Mouse (Mus musculus) midbrain, embryonic 16.5 days (tissue): ENCODE measurements at regions not wholly inside any gene's neighbourhood (a gene's known extent, or its start where the extent isn't known, plus 50 kb on each side); places are given as distances from the start of the nearest gene placed in this dataset.

Source experiments
- ATAC-seq: fragments of 200-750 bp; cut with Nextera tagmentation; 2 replicates; pipeline ENCODE4 v1.8.0; 2017; ENCODE audit warnings: moderate TSS enrichment
- H3K27ac ChIP-seq: fragments of 300-500 bp; sonication (generic); 2 replicates; pipeline ENCODE4 v1.5.1; 2014; ENCODE audit warnings: mild to moderate bottlenecking, low read length, mixed read lengths
- H3K27me3 ChIP-seq: fragments of 300-500 bp; sonication (generic); 2 replicates; pipeline ENCODE4 v1.6.1; 2014; ENCODE audit warnings: low read depth, low read length, mixed read lengths; ENCODE audit not compliant: control insufficient read depth, insufficient read depth
- H3K36me3 ChIP-seq: fragments of 300-500 bp; sonication (generic); 2 replicates; pipeline ENCODE4 v1.6.1; 2014; ENCODE audit warnings: mild to moderate bottlenecking, low read length, moderate library complexity, mixed read lengths; ENCODE audit not compliant: control insufficient read depth, insufficient read depth
- H3K4me1 ChIP-seq: fragments of 300-500 bp; sonication (generic); 2 replicates; pipeline ENCODE4 v1.6.1; 2014; ENCODE audit warnings: mild to moderate bottlenecking, low read length, mixed read lengths; ENCODE audit not compliant: control insufficient read depth, insufficient read depth
- H3K4me2 ChIP-seq: fragments of 300-500 bp; sonication (generic); 2 replicates; pipeline ENCODE4 v1.6.1; 2014; ENCODE audit warnings: mild to moderate bottlenecking, low read length, mixed read lengths
- H3K4me3 ChIP-seq: fragments of 300-500 bp; sonication (generic); 2 replicates; pipeline ENCODE4 v1.5.1; 2014; ENCODE audit warnings: low read depth, mild to moderate bottlenecking, low read length, moderate library complexity, mixed read lengths
- H3K9ac ChIP-seq: fragments of 300-500 bp; sonication (generic); 2 replicates; pipeline ENCODE4 v1.6.1; 2014; ENCODE audit warnings: low read depth, low read length, mixed read lengths
- H3K9me3 ChIP-seq: fragments of 300-500 bp; sonication (generic); replicated peaks from 2 replicates; pipeline ENCODE4 v1.6.1; 2014; ENCODE audit warnings: mild to moderate bottlenecking, low read length, mixed read lengths; ENCODE audit not compliant: control insufficient read depth, poor library complexity, severe bottlenecking
- WGBS: fragments of 180-500 bp; shearing (Covaris S2); extraction: QIAGEN DNeasy Blood & Tissue Kit; methylation state at CpG from one replicate; pipeline ENCODE4 v1.1.7; 2014; 5-methylcytosine and 5-hydroxymethylcytosine counted together

DNA sequence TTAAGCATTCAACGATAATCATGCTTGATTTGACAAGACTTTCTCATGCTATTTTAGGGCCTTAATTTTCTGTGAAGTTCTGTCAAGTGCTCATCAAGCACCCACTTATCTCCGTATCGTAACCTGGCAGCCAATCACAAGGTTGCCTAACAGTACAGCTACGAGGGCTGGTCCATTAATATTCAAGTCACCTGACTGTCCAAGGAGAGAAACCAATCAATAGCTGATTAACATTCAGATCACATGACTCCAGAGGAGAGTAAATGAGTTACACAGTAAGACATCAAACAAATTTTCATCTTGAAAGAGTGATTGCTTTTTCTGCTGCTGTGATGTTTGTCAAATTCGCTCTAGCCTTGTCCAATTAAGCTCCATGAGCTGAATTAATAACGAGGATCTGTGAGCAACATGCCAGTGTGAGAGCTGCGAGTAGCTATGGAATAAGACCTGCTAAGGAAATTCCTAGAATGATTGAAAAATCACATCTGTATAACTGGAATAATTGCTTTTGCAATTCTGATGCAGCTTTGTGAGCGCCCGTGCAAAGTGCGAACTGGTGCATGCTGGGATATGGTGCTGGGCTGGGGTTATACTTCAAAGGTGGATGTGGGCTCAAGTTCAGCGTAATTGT lies 181.9 kb upstream of the Tle1 start:
- Histone ChIP-seq H3K4me3 (peak overlapping the region; percentile 23), H3K9ac (no peak overlapping the region), H3K36me3 (no peaks in the 10 kb centered on the region)

DNA sequence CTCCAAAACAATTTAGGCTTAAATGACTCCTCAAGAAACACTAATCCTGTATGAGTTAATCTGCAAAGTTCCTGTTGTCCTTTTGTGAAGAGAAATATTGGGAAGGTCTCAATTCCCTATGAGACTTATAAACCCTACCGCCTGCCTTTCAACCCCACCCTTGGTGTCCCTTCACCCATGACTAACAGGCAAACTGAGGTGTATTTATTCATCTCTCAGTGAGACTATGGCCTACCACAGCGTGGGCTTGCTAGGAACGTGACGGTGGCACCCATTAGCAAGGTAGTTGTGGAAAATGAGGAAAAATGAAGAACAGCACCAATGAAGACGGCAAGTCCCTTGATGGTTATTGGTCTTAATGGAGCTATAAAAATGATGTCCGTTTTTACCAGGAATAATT lies 181.0 kb upstream of the Tle1 start:
- H3K4me3 ChIP-seq = no peak overlapping the region
- no peaks in the 10 kb centered on the region for H3K27me3 ChIP-seq
- H3K27ac ChIP-seq = no peak overlapping the region
- no peak for ATAC-seq
- no peak overlapping the region for H3K4me2 ChIP-seq
- H3K36me3 ChIP-seq = no peaks in the 10 kb centered on the region
- 30% methylated on average over 6 of the region's 6 CpGs for WGBS
- H3K9me3 ChIP-seq = no peaks in the 10 kb centered on the region
- peaks cover 30% of the 10 kb centered on the region for H3K4me1 ChIP-seq
- H3K9ac ChIP-seq = no peak overlapping the region

More for the DNA sequence above, 181.9 kb upstream of the Tle1 start:
- no peaks in the 10 kb centered on the region for H3K9me3 ChIP-seq
- peak overlapping the region; percentile 18; the same call in 1 of the 2 replicates for H3K27ac ChIP-seq
- ATAC-seq = peak; percentile 77
- H3K4me1 ChIP-seq = peaks cover 30% of the 10 kb centered on the region
- no peaks in the 10 kb centered on the region for H3K27me3 ChIP-seq
- WGBS = 17% methylated on average over 11 of the region's 11 CpGs
- peak overlapping the region; percentile 47 for H3K4me2 ChIP-seq

DNA sequence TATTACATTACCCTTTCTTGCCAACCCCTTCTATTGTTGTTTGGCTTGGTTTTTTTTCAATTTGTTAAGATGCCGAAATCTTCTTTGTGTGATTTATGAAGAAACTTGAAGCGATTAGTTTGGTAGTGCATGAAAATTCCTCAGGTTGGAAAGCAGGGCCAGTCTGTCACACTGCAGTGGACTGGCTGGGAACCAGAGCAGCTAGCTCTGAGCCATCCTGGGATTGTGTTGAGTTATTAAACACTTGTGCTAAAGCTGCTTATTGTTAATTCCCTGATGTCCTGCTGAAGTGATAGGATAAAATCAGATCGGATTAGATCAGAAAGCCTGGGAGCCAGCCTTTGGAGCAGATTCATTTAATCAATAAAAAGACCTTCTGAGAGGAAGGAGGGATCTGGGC lies 180.4 kb upstream of the Tle1 start:
- Histone ChIP-seq H3K9me3 (no peaks in the 10 kb centered on the region), H3K4me2 (no peak overlapping the region), H3K36me3 (no peaks in the 10 kb centered on the region), H3K9ac (no peak overlapping the region), H3K4me3 (no peak overlapping the region), H3K4me1 (peaks cover 30% of the 10 kb centered on the region), H3K27ac (no peak overlapping the region), H3K27me3 (no peaks in the 10 kb centered on the region)
- WGBS = 13% methylated on average over 3 of the region's 3 CpGs
- ATAC-seq = no peak

DNA sequence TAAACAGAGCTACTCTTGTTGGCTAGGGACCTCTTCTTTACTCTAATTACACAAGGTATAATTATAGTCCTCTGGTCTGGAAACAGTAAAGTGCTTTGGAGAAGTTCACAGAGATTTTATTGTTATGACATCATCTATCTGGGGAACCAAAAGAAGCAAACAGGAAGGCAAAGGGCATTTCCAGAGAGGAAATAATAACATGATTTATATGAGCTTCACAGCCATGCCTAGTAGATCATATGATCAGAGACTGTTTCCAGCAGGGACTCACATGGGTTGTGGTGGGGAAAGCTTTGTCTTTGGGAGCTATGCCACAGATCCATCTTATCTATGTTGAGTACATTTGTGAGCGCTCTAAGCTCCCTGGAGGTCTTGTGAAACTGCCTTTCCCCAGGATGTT lies 178.8 kb upstream of the Tle1 start:
- ATAC-seq = no peak
- H3K27ac ChIP-seq = no peak overlapping the region
- 95% methylated on average over 1 of the region's 1 CpGs for WGBS
- no peak overlapping the region for H3K4me3 ChIP-seq
- no peak overlapping the region for H3K4me2 ChIP-seq
- H3K9ac ChIP-seq = no peak overlapping the region
- no peaks in the 10 kb centered on the region for H3K36me3 ChIP-seq
- H3K27me3 ChIP-seq = no peaks in the 10 kb centered on the region
- peaks cover 25% of the 10 kb centered on the region for H3K4me1 ChIP-seq
- H3K9me3 ChIP-seq = no peaks in the 10 kb centered on the region

DNA sequence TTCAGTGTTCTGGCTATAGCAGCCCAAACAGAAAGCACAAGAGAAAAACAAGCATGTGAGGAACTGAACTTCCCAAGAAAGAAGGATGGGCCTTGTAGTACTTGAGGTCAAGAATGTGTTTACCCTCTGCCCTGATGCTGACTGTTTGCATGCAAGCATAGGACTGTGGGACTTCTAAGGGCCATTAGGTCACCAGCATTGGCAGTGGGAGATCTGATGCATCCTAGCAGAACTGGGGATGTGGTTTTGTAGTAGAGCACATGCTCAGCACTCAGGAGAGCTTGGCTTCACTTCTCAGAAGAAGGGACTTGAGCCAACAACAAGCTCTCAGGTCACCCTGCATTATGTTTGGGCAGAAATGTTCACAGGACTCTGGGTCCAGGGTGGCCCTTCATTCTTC lies 178.3 kb upstream of the Tle1 start:
- no peaks in the 10 kb centered on the region for H3K36me3 ChIP-seq
- no peak for ATAC-seq
- no peak overlapping the region for H3K27ac ChIP-seq
- no peaks in the 10 kb centered on the region for H3K9me3 ChIP-seq
- H3K4me1 ChIP-seq = peaks cover 21% of the 10 kb centered on the region
- H3K27me3 ChIP-seq = 0 out of 2 replicates have a peak, but pooled peaks cover 2% of the 10 kb centered on the region
- no peak overlapping the region for H3K4me2 ChIP-seq
- H3K4me3 ChIP-seq = no peak overlapping the region
- H3K9ac ChIP-seq = no peak overlapping the region

DNA sequence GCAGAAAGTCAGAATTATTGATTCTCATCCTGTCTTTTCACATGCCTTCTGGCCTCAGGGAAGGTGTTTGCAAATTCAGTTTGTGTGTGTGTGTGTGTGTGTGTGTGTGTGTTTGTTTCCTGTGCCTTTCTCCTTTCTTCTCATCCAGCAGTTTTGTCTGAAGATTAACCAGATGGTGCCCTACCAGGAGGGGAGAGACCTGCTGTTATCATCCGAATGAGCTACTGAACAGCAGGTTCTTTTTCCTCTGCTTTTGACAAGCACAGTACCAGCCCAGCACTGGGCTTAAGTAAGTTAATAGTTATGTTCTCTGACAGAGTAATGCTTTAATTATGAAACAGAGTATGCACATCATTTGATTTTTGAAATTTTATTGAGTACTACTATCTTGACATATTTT lies 176.8 kb upstream of the Tle1 start:
- no peak overlapping the region for H3K4me2 ChIP-seq
- H3K9ac ChIP-seq = no peak overlapping the region
- no peak for ATAC-seq
- H3K9me3 ChIP-seq = no peaks in the 10 kb centered on the region
- H3K27me3 ChIP-seq = 0 out of 2 replicates have a peak, but pooled peaks cover 2% of the 10 kb centered on the region
- H3K4me3 ChIP-seq = no peak overlapping the region
- no peak overlapping the region for H3K27ac ChIP-seq
- 42% methylated on average over 1 of the region's 1 CpGs for WGBS
- no peaks in the 10 kb centered on the region for H3K36me3 ChIP-seq
- peaks cover 7% of the 10 kb centered on the region for H3K4me1 ChIP-seq

DNA sequence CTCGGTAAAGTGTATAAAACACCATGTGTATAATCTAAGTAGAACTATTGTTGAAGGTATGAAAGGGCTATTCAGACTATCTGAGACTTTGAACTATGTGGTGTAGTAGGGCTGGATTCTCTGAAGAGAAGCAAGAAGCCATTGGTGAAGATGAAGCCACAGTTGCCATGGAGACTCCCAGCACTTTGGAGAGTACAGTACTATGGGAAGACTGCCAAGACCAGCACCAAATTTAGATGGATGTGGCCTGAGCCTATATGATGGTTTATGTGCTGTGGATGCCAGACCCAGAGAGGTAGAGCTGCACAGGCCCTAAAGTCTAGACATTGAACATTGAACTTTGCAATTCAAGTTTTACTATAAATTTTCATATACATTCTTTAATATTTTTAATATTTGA lies 151.3 kb upstream of the Tle1 start:
- H3K9ac ChIP-seq = no peak overlapping the region
- no peaks in the 10 kb centered on the region for H3K27me3 ChIP-seq
- no peaks in the 10 kb centered on the region for H3K9me3 ChIP-seq
- H3K36me3 ChIP-seq = no peaks in the 10 kb centered on the region
- no peak for ATAC-seq
- H3K4me2 ChIP-seq = no peak overlapping the region
- H3K4me1 ChIP-seq = no peaks in the 10 kb centered on the region
- no peak overlapping the region for H3K27ac ChIP-seq
- no peak overlapping the region for H3K4me3 ChIP-seq
- 41% methylated on average over 1 of the region's 1 CpGs for WGBS

DNA sequence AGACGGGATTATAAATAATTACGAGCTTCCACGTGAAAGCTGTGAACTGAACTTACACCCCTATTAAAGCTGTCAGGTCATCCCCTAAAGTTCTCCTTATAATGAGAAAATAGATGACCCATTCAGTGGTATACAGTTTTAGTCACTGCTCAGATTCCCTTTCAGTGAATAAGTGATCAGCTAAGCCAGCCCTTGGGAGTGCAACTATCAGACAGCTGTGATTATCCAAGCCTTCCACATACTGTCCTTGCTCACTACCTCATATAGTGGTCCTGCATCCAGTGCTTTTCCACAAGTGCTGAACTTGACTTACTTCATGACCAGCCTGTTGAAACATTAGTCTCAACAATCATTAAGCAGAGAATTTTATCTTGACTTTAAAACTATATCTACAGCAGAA lies 131.2 kb upstream of the Tle1 start:
- Histone ChIP-seq H3K27ac (no peak overlapping the region), H3K4me1 (no peaks in the 10 kb centered on the region), H3K36me3 (no peaks in the 10 kb centered on the region), H3K4me3 (no peak overlapping the region), H3K9ac (no peak overlapping the region), H3K9me3 (no peaks in the 10 kb centered on the region), H3K27me3 (no peaks in the 10 kb centered on the region), H3K4me2 (no peak overlapping the region)
- WGBS = 72% methylated on average over 3 of the region's 3 CpGs
- no peak for ATAC-seq

DNA sequence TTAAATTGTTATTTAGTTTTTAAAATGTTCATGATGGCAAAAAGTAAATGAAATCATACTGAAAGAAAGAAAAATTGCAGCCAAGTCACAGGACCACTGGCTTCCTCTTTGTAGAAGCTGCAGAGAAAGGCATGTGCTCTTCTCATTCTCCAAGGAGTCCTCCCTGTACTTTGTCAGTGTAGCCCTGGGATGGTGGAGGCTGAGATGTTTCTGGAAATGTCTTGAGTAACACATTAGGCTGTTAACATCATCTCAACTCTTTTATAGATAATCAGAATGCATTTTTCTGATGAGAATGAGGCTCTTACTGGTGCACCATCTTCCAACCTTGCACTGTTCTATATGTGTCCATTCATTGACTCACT lies 128.3 kb upstream of the Tle1 start:
- H3K4me3 ChIP-seq = no peak overlapping the region
- H3K36me3 ChIP-seq = no peaks in the 10 kb centered on the region
- no peaks in the 10 kb centered on the region for H3K9me3 ChIP-seq
- H3K4me2 ChIP-seq = no peak overlapping the region
- no peaks in the 10 kb centered on the region for H3K27me3 ChIP-seq
- H3K27ac ChIP-seq = no peak overlapping the region
- ATAC-seq = no peak
- H3K4me1 ChIP-seq = no peaks in the 10 kb centered on the region
- no peak overlapping the region for H3K9ac ChIP-seq
